Mouse (Mus musculus) liver, postnatal 0 days (tissue): Measurements from ENCODE around the gene Resf1.

ENCODE experiments used
- CTCF ChIP-seq: sonication (generic); IDR thresholded peaks from 2 replicates; pipeline ENCODE4 v1.5.1; 2016; ENCODE audit warnings: antibody characterized with exemption, low read depth
- EP300 ChIP-seq: IDR thresholded peaks from 2 replicates; pipeline ENCODE4 v1.6.1; 2016; ENCODE audit warnings: antibody characterized with exemption, low read depth, mild to moderate bottlenecking

- TF ChIP-seq CTCF, result no peak
- no peak for TF ChIP-seq EP300
These were observed 30.3 kb upstream of the Resf1 start for GRCm38 (mm10) chr6:149278866-149279265.
